In genomic region chr4:100169683-100170082, GRCm38 (mm10) we compare ENCODE assay signal across 9 mouse cellular contexts.
A peak's percentile ranks its signal among the peaks of the same experiment; 100 is the strongest.
DNase-seq lines count a peak whose midpoint lies in the region; ATAC-seq and TF ChIP-seq lines count a peak whose summit lies in the region.
"Had no signal": no experiment of that assay in that cellular context is flagged by ENCODE, and none has a peak within 500 bp of the region (broad histone marks: within the 10 kb centered on the region; RNA-seq: fewer than 3 reads in every experiment).

No protein-coding gene starts in this region.

- no peak overlapping the region for H3K9ac ChIP-seq in lung, postnatal 0 days (replicated peaks; ENCODE audit: low read depth)
- no peak overlapping the region for H3K9ac ChIP-seq in intestine, embryonic 16.5 days (ENCODE audit: low read depth, low read length)
- H3K9ac ChIP-seq in neural tube, embryonic 15.5 days (replicated peaks): no peak overlapping the region

- 45% methylated on average over 5 of the region's 5 CpGs for WGBS in lung, postnatal 0 days
- WGBS in intestine, embryonic 16.5 days: 51% methylated on average over 5 of the region's 5 CpGs
- 42% methylated on average over 5 of the region's 5 CpGs for WGBS in neural tube, embryonic 15.5 days

- DNase-seq in heart, adult 11 months: peak; percentile 85
- no peak for DNase-seq in heart, postnatal 4 days
- peak; percentile 13 for DNase-seq in lung, postnatal 0 days (ENCODE audit: low spot score)
- no peak for DNase-seq in lung, postnatal 25 days (ENCODE audit: low spot score)
- no peak for DNase-seq in adrenal gland, adult 8-10 months
- DNase-seq in spleen, postnatal 10 days (ENCODE audit: low spot score in 2 of 2): no peak
- DNase-seq: B cell, adult 2 months had no signal

- peak; percentile 52 for ATAC-seq in lung, postnatal 0 days
- peak; percentile 70; the same call in 1 of the 2 replicates for ATAC-seq in intestine, embryonic 16.5 days
- no peak for ATAC-seq in neural tube, embryonic 15.5 days (ENCODE audit: low FRiP score)

- H3K4me3 ChIP-seq in lung, postnatal 0 days (ENCODE audit: low read depth, low read length): no peak overlapping the region
- H3K4me3 ChIP-seq in intestine, embryonic 16.5 days (ENCODE audit: low read length): no peak overlapping the region
- no peak overlapping the region for H3K4me3 ChIP-seq in neural tube, embryonic 15.5 days (replicated peaks)

- no peaks in the 10 kb centered on the region for H3K36me3 ChIP-seq in lung, postnatal 0 days (ENCODE audit: insufficient read depth, low read length)
- H3K36me3 ChIP-seq in intestine, embryonic 16.5 days (ENCODE audit: control insufficient read depth, insufficient read depth, low read length): no peaks in the 10 kb centered on the region
- no peaks in the 10 kb centered on the region for H3K36me3 ChIP-seq in neural tube, embryonic 15.5 days

- no peaks in the 10 kb centered on the region for H3K27me3 ChIP-seq in lung, postnatal 0 days (replicated peaks; ENCODE audit: insufficient read depth, low read length)
- no peaks in the 10 kb centered on the region for H3K27me3 ChIP-seq in intestine, embryonic 16.5 days (replicated peaks; ENCODE audit: control insufficient read depth, insufficient read depth, low read length)
- H3K27me3 ChIP-seq in neural tube, embryonic 15.5 days (replicated peaks): no peaks in the 10 kb centered on the region

- TF ChIP-seq CTCF in lung, postnatal 0 days (IDR thresholded peaks at IDR 0.05): no peak

- peak overlapping the region; percentile 37 for H3K4me2 ChIP-seq in lung, postnatal 0 days (replicated peaks; ENCODE audit: low read depth, low read length)
- H3K4me2 ChIP-seq in intestine, embryonic 16.5 days (ENCODE audit: low read depth, low read length): no peak overlapping the region
- H3K4me2 ChIP-seq in neural tube, embryonic 15.5 days: 0 out of 2 replicates have a peak overlapping the region, but pooled peaks have one; percentile 11

- no peak overlapping the region for H3K27ac ChIP-seq in lung, postnatal 0 days (ENCODE audit: low read length)
- no peak overlapping the region for H3K27ac ChIP-seq in intestine, embryonic 16.5 days (ENCODE audit: low read length)
- no peak overlapping the region for H3K27ac ChIP-seq in neural tube, embryonic 15.5 days (replicated peaks)

- TF ChIP-seq EP300 in lung, postnatal 0 days (IDR thresholded peaks at IDR 0.05): no peak

- peaks cover 8% of the 10 kb centered on the region; the same call in 1 of the 2 replicates for H3K4me1 ChIP-seq in lung, postnatal 0 days (ENCODE audit: insufficient read depth, low read depth, low read length)
- peaks cover 2% of the 10 kb centered on the region for H3K4me1 ChIP-seq in intestine, embryonic 16.5 days (ENCODE audit: control insufficient read depth, insufficient read depth, low read length)
- peaks cover 25% of the 10 kb centered on the region for H3K4me1 ChIP-seq in neural tube, embryonic 15.5 days

- H3K9me3 ChIP-seq in lung, postnatal 0 days (ENCODE audit: low read length): no peaks in the 10 kb centered on the region
- no peaks in the 10 kb centered on the region for H3K9me3 ChIP-seq in intestine, embryonic 16.5 days (ENCODE audit: control insufficient read depth, low read length)
- H3K9me3 ChIP-seq in neural tube, embryonic 15.5 days (replicated peaks): no peaks in the 10 kb centered on the region

Comparison
In these comparisons a context has a peak if more than half of its experiments do, and no peak if none do; other contexts are left out.
1. DNase-seq: peak in heart, adult 11 months (single experiment) and lung, postnatal 0 days (single experiment); none in heart, postnatal 4 days (single experiment), lung, postnatal 25 days (single experiment), adrenal gland, adult 8-10 months (single experiment) and spleen, postnatal 10 days (0 of 2).